Mouse (Mus musculus) embryo, embryonic 9.5 days (tissue): ENCODE measurements at regions not wholly inside any gene's neighbourhood (a gene's known extent, or its start where the extent isn't known, plus 50 kb on each side); places are given as distances from the start of the nearest gene placed in this dataset.

ENCODE experiments used
- DNase-seq: peaks from one replicate; pipeline ENCODE4 v3.0.0-alpha.2; 2017; ENCODE audit errors: extremely low spot score

GRCm38 (mm10) chr7:70584480-70584879 lies 217.9 kb upstream of the Nr2f2 start:
- no peak for DNase-seq

- DNase-seq: no peak
These were observed 209.8 kb upstream of the Nr2f2 start for GRCm38 (mm10) chr7:70576112-70576910.

- DNase-seq: no peak
These were observed 209.1 kb upstream of the Nr2f2 start for GRCm38 (mm10) chr7:70575614-70576013.

- DNase-seq: no peak
These were observed 207.7 kb upstream of the Nr2f2 start for GRCm38 (mm10) chr7:70574194-70574593.

GRCm38 (mm10) chr7:70565034-70565433 lies 198.5 kb upstream of the Nr2f2 start:
- no peak for DNase-seq

- DNase-seq: no peak
These were observed 182.5 kb upstream of the Nr2f2 start for GRCm38 (mm10) chr7:70548936-70549450.

GRCm38 (mm10) chr7:70541881-70542665 lies 175.5 kb upstream of the Nr2f2 start:
- DNase-seq: no peak

- DNase-seq: no peak
These were observed 172.6 kb upstream of the Nr2f2 start for GRCm38 (mm10) chr7:70539121-70539642.

GRCm38 (mm10) chr7:70536046-70536445 lies 169.5 kb upstream of the Nr2f2 start:
- no peak for DNase-seq

GRCm38 (mm10) chr7:70533552-70533951 lies 167.0 kb upstream of the Nr2f2 start:
- DNase-seq: no peak

GRCm38 (mm10) chr7:70527921-70528320 lies 161.4 kb upstream of the Nr2f2 start:
- DNase-seq: no peak

GRCm38 (mm10) chr7:70525372-70525771 lies 158.8 kb upstream of the Nr2f2 start:
- no peak for DNase-seq

- no peak for DNase-seq
These were observed 158.2 kb upstream of the Nr2f2 start for GRCm38 (mm10) chr7:70524744-70525143.

- DNase-seq: no peak
These were observed 157.7 kb upstream of the Nr2f2 start for GRCm38 (mm10) chr7:70524251-70524650.

GRCm38 (mm10) chr7:70516741-70517140 lies 150.2 kb upstream of the Nr2f2 start:
- no peak for DNase-seq

GRCm38 (mm10) chr7:70515341-70515851 lies 148.9 kb upstream of the Nr2f2 start:
- no peak for DNase-seq

- DNase-seq: peak; percentile 75
These were observed 148.1 kb upstream of the Nr2f2 start for GRCm38 (mm10) chr7:70514666-70515065.

GRCm38 (mm10) chr7:70512354-70512753 lies 145.8 kb upstream of the Nr2f2 start:
- no peak for DNase-seq

- DNase-seq: peak; percentile 52
These were observed 139.2 kb upstream of the Nr2f2 start for GRCm38 (mm10) chr7:70505671-70506181.

GRCm38 (mm10) chr7:70501821-70502220 lies 135.3 kb upstream of the Nr2f2 start:
- DNase-seq: no peak

- DNase-seq: peak; percentile 57
These were observed 130.1 kb upstream of the Nr2f2 start for GRCm38 (mm10) chr7:70496541-70497154.

- no peak for DNase-seq
These were observed 117.7 kb upstream of the Nr2f2 start for GRCm38 (mm10) chr7:70484201-70484600.
